Mouse (Mus musculus) G1E (cell line): ENCODE results near the gene Rnf44. TPM values are rescaled to one million over a fixed set of nuclear protein-coding genes. Genes with fewer than 3 reads are reported as not detected.

Source experiments
- ATAC-seq: 2 replicates; pipeline ENCODE4 v1.8.0; 2016; ENCODE audit warnings: mild to moderate bottlenecking; ENCODE audit not compliant: insufficient number of reproducible peaks, poor library complexity, low FRiP score, severe bottlenecking; ENCODE audit errors: extremely low read depth
- DNase-seq: peaks from one replicate; pipeline ENCODE4 v3.0.0; 2012; ENCODE audit warnings: low spot score
- H3K27me3 ChIP-seq: 2 replicates; pipeline ENCODE4 v1.6.1; 2012; ENCODE audit warnings: mild to moderate bottlenecking, low read length, inconsistent platforms; ENCODE audit not compliant: insufficient read depth
- H3K36me3 ChIP-seq: replicated peaks from 2 replicates; pipeline ENCODE3; 2012; ENCODE audit warnings: mild to moderate bottlenecking, inconsistent platforms
- H3K4me1 ChIP-seq: 2 replicates; pipeline ENCODE4 v1.6.1; 2012; ENCODE audit warnings: low read depth, low read length, inconsistent platforms, mixed read lengths; ENCODE audit not compliant: insufficient read depth
- H3K4me3 ChIP-seq: 2 replicates; pipeline ENCODE4 v1.5.1; 2012; ENCODE audit warnings: low read depth, mild to moderate bottlenecking, inconsistent platforms, low read length, moderate library complexity, mixed read lengths
- H3K9me3 ChIP-seq: replicated peaks from 2 replicates; pipeline ENCODE4 v1.6.1; 2012; ENCODE audit warnings: inconsistent platforms
- CTCF ChIP-seq: IDR thresholded peaks from 2 replicates; pipeline ENCODE4 v1.5.1; 2012; ENCODE audit warnings: low read depth, low read length, inconsistent platforms, mixed read lengths
- GATA1 ChIP-seq: IDR thresholded peaks from 2 replicates; pipeline ENCODE4 v1.6.1; 2012; ENCODE audit warnings: borderline replicate concordance, low read length, inconsistent platforms, mixed read lengths
- GATA2 ChIP-seq: IDR thresholded peaks from 2 replicates; pipeline ENCODE4 v1.6.1; 2012; ENCODE audit warnings: low read depth, low read length, inconsistent platforms, borderline replicate concordance
- POLR2AphosphoS5 ChIP-seq: IDR thresholded peaks from 2 replicates; pipeline ENCODE4 v1.6.1; 2012; ENCODE audit warnings: low read depth, low read length, inconsistent platforms; ENCODE audit not compliant: insufficient replicate concordance
- TAL1 ChIP-seq: conservative IDR thresholded peaks from 2 replicates; pipeline ENCODE4 v1.6.1; 2012; ENCODE audit warnings: low read depth, low read length, inconsistent platforms, mixed read lengths
- polyA plus RNA-seq: library from polyadenylated mRNA; stranded (reverse); fragments of >175 nt; gene quantifications from 2 replicates; pipeline ENCODE4 v1.2.3, GENCODE M21; 2012
- total RNA-seq, 2 experiments: library from RNA; stranded (forward) in 1 of 2; stranded (reverse) in 1 of 2; fragments of 200-1000 nt in 1 of 2; fragments of >200 nt in 1 of 2; fragmentation: Nextera tagmentation in 1 of 2; gene quantifications; 2 replicates each; pipeline ENCODE4 v1.2.3; 2014 to 2017

The Rnf44 gene
- total and polyA plus RNA-seq, 3 experiments = 13.5 to 332 (median 86.2) TPM

DNA sequence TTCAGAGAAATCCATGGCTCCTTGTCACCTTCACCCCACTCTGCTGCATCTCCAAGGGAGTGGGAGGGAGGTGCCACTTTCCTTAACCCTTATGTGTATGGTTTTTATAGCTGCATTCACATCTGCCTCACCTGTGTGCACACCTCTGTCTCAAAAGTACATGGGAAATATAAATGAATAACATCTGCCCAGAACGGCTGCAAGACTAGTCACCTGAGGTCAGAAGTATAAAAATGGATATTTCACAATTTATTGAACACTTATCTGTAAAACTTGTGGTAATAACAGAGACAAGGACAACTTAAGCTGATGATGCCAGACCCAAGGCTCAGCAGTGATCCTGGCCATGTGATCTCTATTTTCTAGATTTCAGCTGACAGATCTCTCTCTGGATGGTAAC lies 29.2 kb downstream of the Rnf44 start:
- H3K4me1 ChIP-seq = no peaks in the 10 kb centered on the region
- TF ChIP-seq CTCF (no peak), GATA2 (no peak), POLR2AphosphoS5 (no peak), TAL1 (no peak), GATA1 (no peak)
- H3K36me3 ChIP-seq = peaks cover 68% of the 10 kb centered on the region
- no peaks in the 10 kb centered on the region for H3K27me3 ChIP-seq
- no peak for ATAC-seq
- DNase-seq = no peak
- H3K9me3 ChIP-seq = peaks cover 6% of the 10 kb centered on the region
- no peak overlapping the region for H3K4me3 ChIP-seq

DNA sequence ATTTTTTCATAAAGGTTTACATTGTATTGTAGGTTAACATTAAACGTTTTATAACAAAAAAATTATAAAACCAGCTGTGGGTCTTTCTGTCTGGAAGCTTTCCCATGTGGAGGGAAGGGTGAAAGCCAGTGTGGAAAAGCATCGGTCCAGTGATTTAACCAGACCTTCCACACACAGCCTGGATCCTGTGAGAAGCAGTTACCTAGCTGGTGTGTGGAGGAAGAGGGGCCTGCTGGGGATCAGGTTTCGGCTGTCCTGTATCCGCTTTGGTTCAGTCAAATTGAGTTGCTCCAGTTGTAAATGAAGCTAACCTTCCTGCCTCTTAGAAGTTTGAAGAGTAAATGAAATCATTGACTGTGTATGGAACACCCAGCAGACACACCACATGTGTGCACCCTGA lies 29.7 kb downstream of the Rnf44 start:
- Histone ChIP-seq H3K27me3 (no peaks in the 10 kb centered on the region), H3K4me3 (no peak overlapping the region), H3K4me1 (no peaks in the 10 kb centered on the region), H3K9me3 (peaks cover 3% of the 10 kb centered on the region), H3K36me3 (peaks cover 73% of the 10 kb centered on the region)
- TF ChIP-seq GATA1 = no peak
- no peak for TF ChIP-seq POLR2AphosphoS5
- TF ChIP-seq CTCF = no peak
- no peak for TF ChIP-seq GATA2
- TF ChIP-seq TAL1 = no peak
- no peak for ATAC-seq
- no peak for DNase-seq

DNA sequence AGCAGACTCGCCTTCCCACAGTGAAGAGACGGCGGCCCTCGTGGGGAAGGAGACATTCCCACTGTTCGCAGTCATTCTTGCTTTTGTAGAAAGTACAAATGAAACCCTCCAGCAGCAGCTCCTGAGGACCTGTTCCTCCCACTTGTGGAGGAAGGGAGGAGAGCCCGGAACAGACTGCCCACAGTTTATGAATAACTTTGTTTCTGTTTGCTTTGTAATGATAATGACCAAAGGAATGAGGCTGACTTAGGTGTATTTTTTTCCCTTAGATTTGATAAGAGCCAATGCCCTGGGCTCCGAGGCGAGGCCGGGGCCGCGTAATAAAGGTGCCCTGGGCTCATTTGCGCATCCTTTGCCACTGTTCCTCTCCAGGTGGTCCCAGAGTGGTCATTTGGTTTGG lies 32.3 kb downstream of the Rnf44 start:
- no peak for TF ChIP-seq POLR2AphosphoS5
- DNase-seq (no peak), ATAC-seq (no peak)
- Histone ChIP-seq H3K9me3 (no peaks in the 10 kb centered on the region), H3K4me3 (no peak overlapping the region), H3K27me3 (no peaks in the 10 kb centered on the region), H3K36me3 (peaks cover 92% of the 10 kb centered on the region), H3K4me1 (no peaks in the 10 kb centered on the region)

DNA sequence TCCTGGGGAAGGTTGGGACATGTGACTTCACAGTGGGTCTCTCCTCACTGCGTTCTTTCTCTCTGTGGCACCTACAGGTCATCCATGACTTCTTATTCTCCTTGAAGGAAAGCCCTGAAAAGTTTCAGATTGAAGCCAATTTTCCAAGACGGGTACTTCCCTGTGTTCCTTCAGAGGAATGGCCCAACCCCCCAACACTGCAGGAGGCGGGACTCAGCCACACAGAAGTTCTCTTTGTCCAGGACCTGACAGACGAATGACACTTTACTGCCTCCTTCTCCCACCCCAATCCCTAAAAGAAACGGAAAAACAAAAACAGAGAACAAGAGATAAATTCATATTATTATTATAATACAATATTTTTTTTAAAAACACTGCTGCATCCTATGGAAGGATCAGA lies 32.8 kb downstream of the Rnf44 start:
- ATAC-seq (no peak), DNase-seq (no peak)
- Histone ChIP-seq H3K27me3 (no peaks in the 10 kb centered on the region), H3K4me1 (no peaks in the 10 kb centered on the region), H3K36me3 (peaks cover 93% of the 10 kb centered on the region), H3K9me3 (no peaks in the 10 kb centered on the region), H3K4me3 (no peak overlapping the region)
- no peak for TF ChIP-seq GATA1
- TF ChIP-seq TAL1 = no peak
- no peak for TF ChIP-seq POLR2AphosphoS5
- no peak for TF ChIP-seq GATA2
- no peak for TF ChIP-seq CTCF

DNA sequence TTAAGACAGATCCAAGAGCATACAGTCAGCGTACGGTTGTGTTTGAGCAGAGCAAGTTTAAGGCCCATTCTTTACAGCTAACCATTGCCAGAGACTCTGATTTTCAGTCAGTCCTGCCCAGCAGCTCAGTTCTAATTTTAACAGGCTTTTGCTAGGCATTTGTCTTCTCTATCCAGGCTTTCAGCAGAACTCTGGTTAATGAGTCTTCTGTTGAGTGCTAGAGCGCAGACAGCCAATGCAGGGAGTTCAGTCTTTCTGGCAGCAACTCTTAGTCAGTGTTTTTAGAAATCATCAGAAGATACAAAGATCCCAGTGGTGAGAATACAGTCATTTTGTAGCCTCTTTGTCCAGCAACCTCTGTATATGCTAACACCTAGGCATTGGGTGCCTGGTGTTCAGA lies 43.2 kb downstream of the Rnf44 start:
- Histone ChIP-seq H3K9me3 (no peaks in the 10 kb centered on the region), H3K4me1 (peaks cover 6% of the 10 kb centered on the region), H3K36me3 (peaks cover 99% of the 10 kb centered on the region), H3K27me3 (no peaks in the 10 kb centered on the region), H3K4me3 (no peak overlapping the region)
- DNase-seq = no peak
- TF ChIP-seq TAL1 (no peak), GATA1 (no peak), POLR2AphosphoS5 (no peak), GATA2 (no peak), CTCF (no peak)
- ATAC-seq = no peak

GRCm38 (mm10) chr13:54635011-54635410 lies 58.7 kb downstream of the Rnf44 start:
- Histone ChIP-seq H3K27me3 (no peaks in the 10 kb centered on the region), H3K36me3 (peaks cover 77% of the 10 kb centered on the region), H3K4me1 (no peaks in the 10 kb centered on the region), H3K9me3 (no peaks in the 10 kb centered on the region), H3K4me3 (no peak overlapping the region)
- TF ChIP-seq GATA1 = no peak
- TF ChIP-seq POLR2AphosphoS5 = no peak
- TF ChIP-seq TAL1 = no peak
- TF ChIP-seq GATA2 = no peak
- TF ChIP-seq CTCF = no peak
- ATAC-seq (no peak), DNase-seq (no peak)

- no peak overlapping the region for H3K4me3 ChIP-seq
- no peaks in the 10 kb centered on the region; the same call in 1 of the 2 replicates for H3K4me1 ChIP-seq
- H3K27me3 ChIP-seq = no peaks in the 10 kb centered on the region
- DNase-seq = no peak
- no peak for ATAC-seq
- peaks cover 72% of the 10 kb centered on the region for H3K36me3 ChIP-seq
- TF ChIP-seq GATA2 (no peak), POLR2AphosphoS5 (no peak), GATA1 (no peak), TAL1 (no peak), CTCF (no peak)
- H3K9me3 ChIP-seq = no peaks in the 10 kb centered on the region
Observed at GRCm38 (mm10) chr13:54632731-54633277, 60.9 kb downstream of the Rnf44 start.

Other genes starting within 250 kb of the Rnf44 start
- 65.0 and 76.5 TPM in 2 replicates for gene Thoc3, start 225.1 kb downstream of the Rnf44 start, total RNA-seq (2014; fragmentation: Nextera tagmentation)
- gene Thoc3, start 225.1 kb downstream of the Rnf44 start, total RNA-seq (2017) = 73.4 and 73.7 TPM in 2 replicates
- gene Thoc3, start 225.1 kb downstream of the Rnf44 start, polyA plus RNA-seq = 179 and 186 TPM in 2 replicates
- 27.1 and 34.7 TPM in 2 replicates for gene Simc1, start 190.1 kb downstream of the Rnf44 start, total RNA-seq (2014; fragmentation: Nextera tagmentation)
- 5.8 and 6.0 TPM in 2 replicates for gene Simc1, start 190.1 kb downstream of the Rnf44 start, total RNA-seq (2017)
- gene Simc1, start 190.1 kb downstream of the Rnf44 start, polyA plus RNA-seq = 1.1 and 1.4 TPM in 2 replicates
- gene 4833439L19Rik, start 128.5 kb downstream of the Rnf44 start, total RNA-seq (2014; fragmentation: Nextera tagmentation) = 59.2 and 61.9 TPM in 2 replicates
- 37.3 and 40.4 TPM in 2 replicates for gene 4833439L19Rik, start 128.5 kb downstream of the Rnf44 start, total RNA-seq (2017)
- 32.8 and 36.9 TPM in 2 replicates for gene 4833439L19Rik, start 128.5 kb downstream of the Rnf44 start, polyA plus RNA-seq
- gene Arl10, start 118.9 kb downstream of the Rnf44 start, total RNA-seq (2014; fragmentation: Nextera tagmentation) = 20.8 and 21.4 TPM in 2 replicates
- gene Arl10, start 118.9 kb downstream of the Rnf44 start, total RNA-seq (2017) = 13.9 and 14.3 TPM in 2 replicates
- 11.8 and 13.8 TPM in 2 replicates for gene Arl10, start 118.9 kb downstream of the Rnf44 start, polyA plus RNA-seq
- gene Nop16, start 103.8 kb downstream of the Rnf44 start, total RNA-seq (2014; fragmentation: Nextera tagmentation) = 64.7 and 76.0 TPM in 2 replicates
- 59.4 and 65.7 TPM in 2 replicates for gene Nop16, start 103.8 kb downstream of the Rnf44 start, total RNA-seq (2017)
- gene Nop16, start 103.8 kb downstream of the Rnf44 start, polyA plus RNA-seq = 63.8 and 65.1 TPM in 2 replicates
- gene Higd2a, start 103.7 kb downstream of the Rnf44 start, total RNA-seq (2014; fragmentation: Nextera tagmentation) = 74.0 and 79.3 TPM in 2 replicates
- 65.2 and 67.7 TPM in 2 replicates for gene Higd2a, start 103.7 kb downstream of the Rnf44 start, total RNA-seq (2017)
- gene Higd2a, start 103.7 kb downstream of the Rnf44 start, polyA plus RNA-seq = 26.4 and 84.5 TPM in 2 replicates
- gene Cltb, start 82.6 kb downstream of the Rnf44 start, total RNA-seq (2014; fragmentation: Nextera tagmentation) = 8.7 and 9.2 TPM in 2 replicates
- gene Cltb, start 82.6 kb downstream of the Rnf44 start, total RNA-seq (2017) = 29.6 and 33.6 TPM in 2 replicates
- 49.8 TPM in 2 replicates for gene Cltb, start 82.6 kb downstream of the Rnf44 start, polyA plus RNA-seq
- gene Faf2, start 72.1 kb downstream of the Rnf44 start, total RNA-seq (2014; fragmentation: Nextera tagmentation) = 80.9 and 87.6 TPM in 2 replicates
- 35.9 and 47.9 TPM in 2 replicates for gene Faf2, start 72.1 kb downstream of the Rnf44 start, total RNA-seq (2017)
- gene Faf2, start 72.1 kb downstream of the Rnf44 start, polyA plus RNA-seq = 12.9 and 14.5 TPM in 2 replicates
- gene Cdhr2, start 7.6 kb upstream of the Rnf44 start, total RNA-seq (2014; fragmentation: Nextera tagmentation) = not detected in 2 replicates
- not detected in 2 replicates for gene Cdhr2, start 7.6 kb upstream of the Rnf44 start, total RNA-seq (2017)
- gene Cdhr2, start 7.6 kb upstream of the Rnf44 start, polyA plus RNA-seq = not detected in 2 replicates
- not detected in 2 replicates for gene Gprin1, start 56.0 kb upstream of the Rnf44 start, total RNA-seq (2014; fragmentation: Nextera tagmentation)
- 0.05 and 0.06 TPM in 2 replicates for gene Gprin1, start 56.0 kb upstream of the Rnf44 start, total RNA-seq (2017)
- not detected in 2 replicates for gene Gprin1, start 56.0 kb upstream of the Rnf44 start, polyA plus RNA-seq
- gene Sncb, start 72.7 kb upstream of the Rnf44 start, total RNA-seq (2014; fragmentation: Nextera tagmentation) = not detected in 2 replicates
- gene Sncb, start 72.7 kb upstream of the Rnf44 start, total RNA-seq (2017) = not detected in 2 replicates
- gene Sncb, start 72.7 kb upstream of the Rnf44 start, polyA plus RNA-seq = not detected in 2 replicates
- not detected in 2 replicates for gene Eif4e1b, start 90.1 kb upstream of the Rnf44 start, total RNA-seq (2014; fragmentation: Nextera tagmentation)
- gene Eif4e1b, start 90.1 kb upstream of the Rnf44 start, total RNA-seq (2017) = 0.05 TPM in 1 of 2 replicates, not detected in the other
- not detected in 2 replicates for gene Eif4e1b, start 90.1 kb upstream of the Rnf44 start, polyA plus RNA-seq
- 1.6 and 1.7 TPM in 2 replicates for gene Tspan17, start 95.5 kb upstream of the Rnf44 start, total RNA-seq (2014; fragmentation: Nextera tagmentation)
- gene Tspan17, start 95.5 kb upstream of the Rnf44 start, total RNA-seq (2017) = 1.1 and 2.0 TPM in 2 replicates
- gene Tspan17, start 95.5 kb upstream of the Rnf44 start, polyA plus RNA-seq = 0.43 and 0.44 TPM in 2 replicates